Mouse (Mus musculus) spleen, postnatal 4 days (tissue): Measurements from ENCODE around the gene Gramd2.
"Not testable (repeated sequence)": the region's sequence is repeated elsewhere in the genome, so short reads cannot be mapped to it uniquely, and the experiment has no call there.

Experiments used
- DNase-seq, 2 experiments: peaks; one replicate each; pipeline ENCODE4 v3.0.0; 2022; ENCODE audit warnings: low spot score in 2 of 2

The Gramd2 gene

DNA sequence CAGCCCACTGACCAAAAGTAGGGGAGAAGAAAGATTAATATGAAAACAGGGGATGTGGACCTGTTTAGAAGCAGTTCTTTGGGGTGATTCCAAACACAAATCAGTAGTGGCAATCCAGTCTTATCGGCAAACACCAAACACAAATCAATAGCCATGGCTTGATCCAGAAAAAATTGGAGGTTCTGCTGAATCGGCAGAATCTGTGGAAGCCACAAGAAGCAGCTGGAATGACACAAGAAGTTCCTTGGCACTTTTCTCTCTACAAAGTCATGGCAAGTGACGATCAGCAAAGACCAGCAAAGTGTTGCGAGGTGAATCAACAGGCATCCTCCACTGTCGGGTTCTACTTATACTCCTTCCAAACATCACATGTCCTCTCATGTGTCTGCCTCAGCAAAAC, 41.2 kb downstream of the Gramd2 start:
- DNase-seq = no peak

DNA sequence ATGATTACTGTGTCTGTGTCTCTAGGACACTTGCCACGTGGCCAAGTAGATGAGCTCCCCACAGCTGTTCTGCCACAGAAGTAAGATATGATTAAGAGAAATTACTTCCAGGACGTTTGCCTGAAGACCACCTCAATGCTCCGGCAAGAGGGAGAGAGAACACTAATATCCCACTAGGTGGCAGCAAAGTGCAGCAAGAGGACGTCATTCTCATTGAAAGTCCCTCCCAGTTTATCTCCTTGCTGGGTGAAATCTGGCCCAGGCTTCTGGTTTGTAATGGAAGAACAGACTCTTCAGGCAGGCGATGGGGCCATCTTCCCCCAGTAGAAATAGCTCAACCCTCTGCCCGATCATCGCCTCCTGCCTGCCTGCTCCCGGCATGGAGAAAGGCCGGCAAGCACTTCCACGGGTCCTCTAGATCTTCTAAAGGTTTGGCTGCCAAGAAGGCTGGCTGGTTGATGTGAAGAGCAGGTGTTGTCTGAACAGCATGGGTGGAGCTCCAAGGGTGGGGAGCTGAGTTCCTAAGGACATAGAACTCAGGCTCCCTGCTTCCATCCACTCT, 43.2 kb downstream of the Gramd2 start:
- peak; percentile 49 to 75 for DNase-seq

DNA sequence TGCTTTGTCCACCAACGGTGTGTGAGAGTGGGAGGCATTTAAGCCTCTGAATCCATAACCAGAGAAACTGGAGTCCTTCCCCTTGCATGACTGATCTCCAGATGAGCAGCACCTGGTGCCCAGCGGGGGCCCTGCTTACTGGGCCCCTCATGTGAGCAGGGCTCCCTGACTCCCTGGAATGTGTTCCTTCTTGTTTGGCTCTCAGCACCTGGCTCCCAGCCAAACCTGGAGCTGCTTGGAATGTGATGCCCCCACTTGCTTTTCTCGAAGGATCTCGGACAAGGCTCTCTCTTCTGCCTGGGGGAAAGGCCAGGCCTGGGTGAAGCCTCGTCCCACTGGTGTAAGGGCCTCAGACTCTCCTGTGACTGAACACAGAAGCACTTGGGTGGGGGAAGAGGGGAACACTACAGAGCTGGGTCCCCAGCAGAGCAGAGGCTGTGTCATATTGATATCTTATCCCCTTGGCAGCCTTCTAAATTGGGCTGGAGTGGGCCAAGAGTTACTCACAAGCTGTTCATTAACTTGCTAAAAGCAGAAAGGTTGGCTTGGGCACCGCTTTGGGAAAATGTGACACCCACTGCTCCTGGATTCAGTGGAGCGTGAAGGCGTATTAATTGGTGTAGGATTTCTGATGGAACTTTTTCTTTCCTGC, 44.0 kb downstream of the Gramd2 start:
- DNase-seq = peak in 1 of 2 experiments; percentile 60

DNA sequence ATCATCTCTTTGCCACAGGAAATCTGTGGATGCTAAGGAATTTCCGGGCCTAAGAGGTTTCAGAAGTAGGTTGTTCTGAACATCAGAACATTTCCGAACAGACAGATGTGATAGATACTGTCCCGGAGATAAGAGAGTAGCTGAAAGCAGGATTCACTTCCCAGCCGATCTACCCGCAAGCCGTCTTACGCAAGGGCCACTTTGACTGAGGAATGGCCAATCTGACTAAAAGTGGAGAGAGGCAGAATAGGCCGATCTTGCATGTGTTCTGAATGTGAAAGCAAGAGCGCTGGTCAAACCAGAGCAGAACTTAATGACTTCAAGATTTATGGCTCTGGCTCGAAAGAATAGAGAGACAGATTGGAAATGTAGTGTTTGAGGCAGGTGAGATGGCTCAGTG, 45.6 kb downstream of the Gramd2 start:
- no peak for DNase-seq

DNA sequence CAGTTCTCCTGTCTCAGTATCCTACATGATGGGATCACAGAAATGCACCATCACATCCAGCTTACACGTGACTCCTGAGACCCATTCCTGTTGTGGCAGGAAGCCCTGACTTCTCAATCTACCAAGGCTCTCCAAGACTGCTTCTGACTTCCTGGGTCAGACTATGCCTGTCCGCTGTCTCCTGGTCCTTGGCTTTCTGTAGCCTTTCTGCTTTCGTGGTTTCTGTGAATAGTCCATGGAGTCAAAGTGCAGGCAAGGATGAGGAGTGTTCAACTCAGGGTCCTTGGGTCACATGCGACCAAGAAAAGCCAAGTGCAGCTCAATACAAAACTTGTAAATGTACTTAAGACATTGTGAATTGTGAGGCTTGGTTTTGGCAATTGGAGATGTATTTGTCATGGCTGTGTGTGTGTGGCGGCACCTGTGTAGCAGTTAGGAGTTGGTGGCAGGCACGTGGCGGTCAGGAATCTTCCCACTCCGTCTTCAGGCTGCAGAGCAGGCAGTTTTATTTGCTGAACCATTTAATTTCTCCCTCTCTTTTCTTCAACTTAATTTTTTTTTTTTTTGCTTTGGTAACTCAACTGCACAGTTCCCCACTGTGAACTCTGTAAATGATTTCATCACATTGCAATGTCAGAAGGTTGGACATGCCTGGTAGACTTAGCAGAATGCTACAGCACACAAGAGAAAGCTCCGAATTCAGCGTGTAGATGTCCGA, 47.8 kb downstream of the Gramd2 start:
- no peak for DNase-seq

DNA sequence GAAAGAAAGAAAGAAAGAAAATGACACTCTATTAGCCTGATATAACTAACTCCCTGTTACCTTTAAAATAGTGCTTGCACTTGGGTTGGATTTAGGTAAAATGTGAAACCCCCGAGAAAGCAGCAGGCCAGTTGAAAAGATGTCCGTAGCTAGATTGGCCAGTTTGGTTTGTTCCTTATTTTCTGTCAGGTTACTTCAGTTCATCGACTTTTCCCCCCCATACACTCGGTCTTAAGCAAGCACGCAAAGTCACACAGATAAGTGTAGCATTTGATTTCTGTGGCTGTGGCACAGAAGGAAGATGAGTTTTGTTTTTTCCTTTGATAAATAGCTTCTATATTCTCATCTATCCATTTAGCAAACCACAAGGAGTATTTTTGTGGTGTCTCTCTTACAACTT, 51.2 kb downstream of the Gramd2 start:
- no peak for DNase-seq

DNA sequence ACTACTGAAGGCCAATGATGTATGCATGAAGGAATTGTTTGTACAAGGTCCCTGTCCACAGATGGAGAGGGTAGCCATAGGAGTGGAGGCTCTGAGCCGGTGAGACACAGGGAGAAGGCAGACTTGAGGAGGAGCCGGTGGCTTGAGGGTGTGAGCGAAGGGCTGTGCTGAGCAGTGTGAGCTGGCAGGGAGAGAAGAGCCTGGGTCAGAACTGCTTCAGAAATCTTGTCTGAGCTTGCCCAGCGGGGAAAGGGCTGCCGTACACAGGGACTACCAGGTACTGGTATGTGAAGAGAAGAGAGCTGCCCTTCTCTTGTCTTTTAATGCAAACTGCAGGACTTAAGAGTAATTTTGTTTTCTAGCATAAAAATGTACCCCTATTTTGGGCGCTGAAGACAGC, 53.1 kb downstream of the Gramd2 start:
- no peak for DNase-seq

DNA sequence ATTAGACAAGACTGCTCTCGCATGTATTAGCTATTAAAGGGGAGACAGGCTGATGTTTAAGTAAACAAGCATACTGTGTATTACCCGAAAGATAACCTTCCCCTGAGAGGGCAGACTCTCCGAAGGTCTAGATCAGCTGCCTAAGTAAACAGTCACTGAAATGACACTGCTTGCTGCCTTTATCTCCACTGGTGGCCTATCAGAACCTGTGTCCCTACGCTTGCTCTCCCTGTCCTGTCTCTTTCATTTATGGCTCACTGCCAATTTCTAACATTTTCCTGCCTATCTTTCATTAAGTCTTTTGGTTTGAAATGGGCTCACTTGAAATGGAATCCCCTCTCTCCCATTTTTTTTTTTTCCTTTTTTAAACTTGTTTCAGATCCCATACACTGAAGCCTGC, 55.5 kb downstream of the Gramd2 start:
- no peak for DNase-seq

DNA sequence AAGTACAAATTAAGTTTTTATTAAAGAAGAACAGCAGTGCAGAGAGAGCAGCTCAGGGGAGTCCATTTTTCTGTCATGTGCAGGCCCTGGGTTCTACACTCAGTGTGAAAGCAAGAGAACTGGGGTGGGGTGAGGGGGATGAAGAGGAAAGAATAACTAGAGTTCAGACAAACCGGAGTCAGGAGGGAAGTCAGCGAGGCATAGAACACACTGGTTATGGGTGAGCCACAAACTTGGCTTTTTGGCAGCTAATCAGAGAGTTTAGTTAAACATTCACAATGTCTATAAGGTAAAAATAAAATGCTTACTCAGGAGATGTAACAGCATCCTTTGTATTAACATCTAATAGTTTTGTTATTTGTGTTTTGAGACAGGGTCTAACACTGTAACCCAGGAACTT, 60.6 kb downstream of the Gramd2 start:
- no peak for DNase-seq

DNA sequence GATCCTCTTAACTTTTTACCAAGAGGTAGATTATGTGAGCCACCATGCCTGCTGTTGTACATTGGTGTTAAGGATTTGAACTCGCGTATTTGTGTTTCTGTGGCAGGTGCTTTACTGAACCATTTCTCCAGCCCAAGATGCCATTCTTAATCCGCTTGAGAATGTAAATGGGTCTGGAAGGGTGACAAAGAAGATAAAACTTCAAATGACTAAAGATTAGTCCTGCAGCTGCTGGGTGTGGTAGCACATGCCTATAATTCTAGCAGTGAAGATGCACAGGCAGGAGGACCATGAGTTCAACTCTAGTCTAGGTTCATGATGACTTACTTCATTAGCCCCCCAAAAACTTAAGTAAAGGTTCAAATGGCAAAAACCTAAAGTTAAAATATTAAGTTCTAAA, 64.0 kb downstream of the Gramd2 start:
- DNase-seq = no peak

DNA sequence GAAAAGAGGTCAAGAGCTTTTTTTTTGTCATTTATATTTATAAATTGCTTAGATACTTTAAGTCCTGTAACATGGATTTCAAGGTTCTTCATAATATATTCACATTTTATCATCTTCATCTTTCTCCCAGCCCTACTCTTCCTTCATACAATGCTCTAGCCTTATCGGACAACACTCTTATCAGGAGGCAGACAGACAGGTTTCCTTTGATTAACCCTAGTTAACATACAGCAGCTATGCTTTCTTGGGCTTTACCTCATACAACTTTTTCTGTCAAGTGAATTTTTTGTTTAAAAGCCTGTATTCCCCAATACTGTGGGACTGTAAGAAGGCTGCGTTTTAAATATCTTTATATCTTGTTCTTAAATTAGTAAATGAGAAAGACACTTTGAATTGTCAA, 68.4 kb downstream of the Gramd2 start:
- no peak for DNase-seq

DNA sequence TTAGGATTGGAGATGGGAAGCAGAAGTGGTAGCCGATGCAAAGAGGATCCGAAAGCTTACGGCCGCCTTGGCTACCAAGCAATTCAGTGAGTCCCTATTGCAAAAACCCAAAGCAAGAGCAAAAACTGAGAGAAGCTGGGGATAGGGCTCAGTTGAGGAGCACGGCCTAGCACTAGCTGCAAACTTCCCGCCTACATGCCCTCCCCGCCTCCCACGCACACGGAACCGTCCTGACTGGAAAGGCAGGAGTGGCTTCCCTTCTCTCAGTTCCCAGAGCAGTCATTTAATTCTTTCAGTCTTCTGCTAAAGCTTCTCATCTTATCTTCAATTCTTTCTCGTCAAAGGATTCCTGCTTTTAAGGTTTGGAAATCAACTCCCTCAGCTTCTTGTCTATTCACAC, 69.0 kb downstream of the Gramd2 start:
- DNase-seq = no peak

DNA sequence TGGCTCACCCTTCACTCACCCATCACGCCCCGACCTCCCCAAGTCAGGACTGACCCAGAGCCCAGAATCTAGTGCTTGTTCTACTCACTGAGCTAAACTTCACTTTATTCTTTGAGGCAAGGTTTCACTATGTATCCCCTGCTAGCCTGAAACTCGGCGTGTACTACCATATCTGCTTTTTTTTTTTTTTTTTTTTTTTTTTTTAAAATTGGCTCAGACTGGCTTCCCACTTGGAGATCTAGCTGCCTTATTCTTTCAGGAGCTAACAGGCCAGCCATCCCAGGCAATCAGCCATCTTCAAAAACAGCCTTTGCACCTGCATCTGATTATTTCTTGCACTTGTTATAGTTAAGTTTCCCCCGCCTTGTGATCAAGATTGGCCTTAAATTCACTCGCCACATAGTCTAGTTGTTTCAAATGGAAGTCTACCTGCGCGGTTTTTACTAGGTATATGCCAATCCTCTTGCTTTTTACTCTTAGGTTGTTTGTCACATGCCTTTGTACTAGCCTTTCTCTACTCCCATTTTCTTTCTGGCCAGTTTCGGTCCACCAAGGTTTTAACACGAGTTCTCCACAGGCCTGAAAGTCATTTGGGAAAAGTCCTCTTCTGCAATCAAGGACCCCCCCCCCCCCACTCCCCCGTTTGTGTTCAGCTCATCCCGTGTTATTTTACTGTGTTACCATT, 69.8 kb downstream of the Gramd2 start:
- DNase-seq = no peak

DNA sequence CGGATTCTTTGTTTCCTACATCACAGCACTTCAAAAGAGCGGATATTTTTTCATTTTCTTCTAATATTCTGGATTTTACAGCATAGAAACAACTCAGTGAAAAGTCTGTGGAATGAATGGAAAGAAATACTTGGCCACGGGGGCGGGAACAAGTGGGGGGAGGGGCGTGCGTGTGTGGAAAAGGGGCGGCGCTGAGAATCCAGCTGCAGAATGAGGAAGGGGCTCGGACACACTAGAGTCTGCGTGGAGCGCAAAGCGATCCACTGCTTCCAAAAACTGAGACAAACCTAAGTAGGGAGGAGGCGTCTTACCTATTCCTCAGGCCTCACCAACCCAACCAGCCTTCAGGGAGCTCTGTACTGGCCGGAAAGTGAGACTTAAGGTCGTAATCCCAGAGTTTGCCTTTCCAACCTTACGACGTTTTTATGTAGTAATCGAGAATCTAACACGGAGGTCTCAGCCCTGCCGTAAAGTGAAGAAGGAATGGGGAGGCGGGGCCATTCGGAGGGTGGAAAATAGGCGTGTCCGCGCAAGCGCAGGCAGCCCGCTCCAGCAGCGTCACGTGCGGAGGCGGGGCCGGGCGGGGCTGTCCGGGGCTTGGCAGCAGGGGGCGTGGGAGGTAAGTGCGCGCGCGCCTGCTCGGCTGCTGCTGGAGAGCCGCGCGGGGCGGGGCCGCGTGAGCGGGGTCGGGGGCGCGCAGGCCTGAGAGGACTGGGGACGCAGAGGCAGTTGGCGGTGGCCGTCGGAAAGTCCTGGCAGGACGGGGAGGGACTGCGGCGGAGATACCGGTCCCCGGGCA, 70.5 kb downstream of the Gramd2 start, which contains the start of the genes Senp8 and Myo9a:
Gene Senp8, minus strand, starts transcription at position 444 of the 799 bp plus-strand sequence.
Gene Myo9a, plus strand, starts transcription at position 630 of the 799 bp plus-strand sequence.
- peak; percentile 99 to 100 for DNase-seq

DNA sequence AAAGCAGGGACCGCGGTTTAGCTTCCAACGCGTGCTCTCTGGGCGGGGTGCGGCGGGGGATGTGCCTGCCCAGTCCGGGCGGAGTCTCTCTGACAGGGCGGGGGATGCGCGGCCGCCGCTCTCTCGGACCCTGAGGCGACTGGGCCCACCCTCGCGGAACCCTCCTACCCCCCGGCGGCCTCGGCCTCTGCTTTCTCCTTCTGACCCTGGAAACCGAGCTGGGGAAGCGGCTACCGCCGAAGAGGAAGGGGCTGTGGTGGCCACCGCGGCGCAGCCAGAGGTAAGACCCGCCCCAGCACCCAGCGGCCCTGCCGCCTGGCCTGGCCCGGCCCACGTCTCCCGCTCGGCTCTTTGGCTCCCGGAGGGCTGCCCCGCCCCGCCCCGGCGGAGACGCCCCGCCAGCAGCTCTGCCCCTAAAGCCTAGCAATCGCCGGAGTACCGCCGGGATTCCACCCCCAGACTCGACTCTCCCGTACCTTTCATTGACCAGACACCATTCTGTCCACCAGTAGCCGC, 71.2 kb downstream of the Gramd2 start:
- DNase-seq = peak; percentile 87 to 93

DNA sequence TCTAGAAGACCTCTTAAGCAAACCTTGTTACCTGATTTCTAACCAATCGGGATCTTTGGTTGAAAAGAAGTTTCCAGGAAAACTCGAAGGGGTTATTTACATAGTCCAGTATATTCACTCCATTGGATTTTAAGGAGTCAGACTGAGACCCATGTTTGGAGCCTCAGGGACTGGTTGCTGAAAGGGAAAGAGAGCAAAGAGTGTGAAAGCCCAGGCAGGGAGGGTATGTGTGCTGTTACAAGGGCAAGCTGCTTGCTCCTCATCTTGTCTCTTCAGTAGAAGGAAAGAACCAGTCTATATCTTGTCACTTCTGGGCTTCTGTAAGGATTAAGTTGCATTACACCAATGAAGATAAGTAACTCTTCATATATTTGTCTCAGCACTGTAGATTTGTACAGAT, 72.0 kb downstream of the Gramd2 start:
- no peak for DNase-seq

DNA sequence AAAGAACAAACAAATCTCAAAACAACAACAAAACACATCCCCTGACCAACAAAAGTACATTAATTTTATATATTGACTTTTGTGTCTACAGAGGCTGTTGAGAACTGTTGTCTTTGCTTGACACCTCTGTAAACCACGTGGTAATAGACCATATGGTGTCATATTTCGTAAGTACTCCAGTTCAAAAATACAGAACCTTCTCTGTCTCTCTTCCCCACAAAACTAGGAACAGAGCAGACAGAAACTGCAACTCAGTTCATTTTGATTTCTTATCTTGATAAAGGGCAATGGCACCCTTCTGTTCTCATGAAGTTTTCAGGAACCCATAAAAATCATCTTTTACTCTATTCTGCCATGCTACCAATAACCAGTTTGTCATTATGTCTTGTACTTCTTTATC, 75.3 kb downstream of the Gramd2 start:
- no peak for DNase-seq

DNA sequence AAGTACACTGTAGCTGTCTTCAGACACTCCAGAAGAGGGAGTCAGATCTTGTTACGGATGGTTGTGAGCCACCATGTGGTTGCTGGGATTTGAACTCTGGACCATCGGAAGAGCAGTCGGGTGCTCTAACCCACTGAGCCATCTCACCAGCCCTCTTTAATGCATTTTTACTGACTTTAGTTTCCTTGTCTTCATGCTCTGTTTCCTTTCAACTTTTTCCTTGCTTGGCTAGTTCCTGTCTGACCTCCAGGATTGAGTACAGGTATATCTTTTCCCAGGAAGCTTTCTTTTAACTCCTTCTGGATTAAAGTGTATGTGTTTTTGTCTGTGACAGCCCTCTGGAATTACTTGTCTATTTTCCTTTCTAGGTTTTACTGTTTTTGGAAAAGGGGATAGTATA, 77.1 kb downstream of the Gramd2 start:
- not testable (repeated sequence) for DNase-seq

DNA sequence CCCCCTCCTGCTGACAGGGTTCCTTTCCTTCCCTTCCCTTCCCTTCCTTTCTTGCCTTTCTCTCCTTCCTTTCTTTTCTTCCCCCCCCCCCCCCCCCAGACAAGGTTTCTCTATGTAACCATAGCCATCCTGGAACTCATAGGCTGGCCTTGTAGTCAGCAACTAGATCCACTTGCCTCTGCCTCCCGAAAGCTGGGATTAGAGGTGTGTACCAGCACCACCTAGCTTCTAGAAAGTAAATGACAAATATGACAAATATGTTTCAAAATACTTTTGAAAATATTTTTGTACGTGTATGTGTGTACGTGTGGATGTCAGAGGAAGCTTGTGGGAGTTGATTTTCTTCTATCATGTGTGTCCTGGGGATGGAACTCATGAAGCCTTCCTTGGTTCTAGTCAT, 80.6 kb downstream of the Gramd2 start:
- no peak for DNase-seq

DNA sequence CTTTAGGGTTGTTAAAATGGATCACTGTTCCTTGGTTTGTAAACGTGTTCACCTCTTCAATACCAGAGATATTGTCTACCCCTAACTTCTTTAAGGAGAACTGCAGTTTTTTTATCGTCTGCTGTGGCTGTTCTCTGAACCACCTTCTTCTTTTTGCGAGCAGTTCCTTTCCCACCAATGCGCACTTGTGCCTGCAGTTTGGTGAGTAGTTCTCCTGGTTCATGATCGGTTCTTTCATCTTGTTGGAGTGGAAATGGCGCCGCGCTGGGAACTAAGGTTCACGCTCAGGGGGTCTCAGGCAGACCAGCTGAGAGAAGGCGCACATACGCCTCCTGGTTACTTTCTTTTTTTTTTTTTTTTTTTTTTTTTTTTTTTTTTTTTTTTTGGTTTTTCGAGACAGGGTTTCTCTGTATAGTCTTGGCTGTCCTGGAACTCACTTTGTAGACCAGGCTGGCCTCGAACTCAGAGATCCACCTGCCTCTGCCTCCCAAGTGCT, 87.1 kb downstream of the Gramd2 start:
- DNase-seq = not testable (repeated sequence)
